Mouse (Mus musculus): ENCODE measurements at regions not wholly inside any gene's neighbourhood (a gene's known extent, or its start where the extent isn't known, plus 50 kb on each side); places are given as distances from the start of the nearest gene placed in this dataset.

GRCm38 (mm10) chr4:56161257-56161594 lies 578.6 kb upstream of the Gm26657 start:
- Histone ChIP-seq H3K9ac (ENCODE audit: low read length) (no peak overlapping the region), H3K27me3 (replicated peaks; ENCODE audit: control insufficient read depth, insufficient read depth, low read length) (no peaks in the 10 kb centered on the region), H3K4me1 (ENCODE audit: control insufficient read depth, insufficient read depth, low read length) (no peaks in the 10 kb centered on the region), H3K4me2 (ENCODE audit: low read length) (no peak overlapping the region), H3K9me3 (replicated peaks; ENCODE audit: control insufficient read depth, low read length) (no peaks in the 10 kb centered on the region), H3K4me3 (ENCODE audit: low read depth, low read length) (no peak overlapping the region), H3K27ac (ENCODE audit: low read depth, low read length) (no peak overlapping the region; the same call in 1 of the 2 replicates), H3K36me3 (ENCODE audit: control insufficient read depth, insufficient read depth, low read length) (no peaks in the 10 kb centered on the region)
- 9% methylated on average over 3 of the region's 3 CpGs for WGBS
- peak; percentile 79; the same call in 1 of the 2 replicates for ATAC-seq
- DNase-seq (ENCODE audit: low spot score) = peak; percentile 59

- no peaks in the 10 kb centered on the region for H3K27me3 ChIP-seq (replicated peaks; ENCODE audit: control insufficient read depth, insufficient read depth, low read length)
- WGBS = 47% methylated on average over 13 of the region's 13 CpGs
Measured at GRCm38 (mm10) chr4:56160551-56161256, 579.2 kb upstream of the Gm26657 start.

GRCm38 (mm10) chr4:56157521-56158065 lies 582.3 kb upstream of the Gm26657 start:
- no peak overlapping the region for H3K9ac ChIP-seq (ENCODE audit: low read length)
- no peak overlapping the region for H3K27ac ChIP-seq (ENCODE audit: low read depth, low read length)
- no peaks in the 10 kb centered on the region for H3K4me1 ChIP-seq (ENCODE audit: control insufficient read depth, insufficient read depth, low read length)
- no peak for ATAC-seq
- no peaks in the 10 kb centered on the region for H3K9me3 ChIP-seq (replicated peaks; ENCODE audit: control insufficient read depth, low read length)
- H3K4me2 ChIP-seq (ENCODE audit: low read length) = no peak overlapping the region
- no peaks in the 10 kb centered on the region for H3K27me3 ChIP-seq (replicated peaks; ENCODE audit: control insufficient read depth, insufficient read depth, low read length)
- WGBS = 84% methylated on average over 3 of the region's 3 CpGs
- no peaks in the 10 kb centered on the region for H3K36me3 ChIP-seq (ENCODE audit: control insufficient read depth, insufficient read depth, low read length)
- no peak overlapping the region for H3K4me3 ChIP-seq (ENCODE audit: low read depth, low read length)
- no peak for DNase-seq (ENCODE audit: low spot score)

More at GRCm38 (mm10) chr4:56160551-56161256, 579.2 kb upstream of the Gm26657 start:
- Histone ChIP-seq H3K4me3 (ENCODE audit: low read depth, low read length) (no peak overlapping the region), H3K27ac (ENCODE audit: low read depth, low read length) (no peak overlapping the region; the same call in 1 of the 2 replicates), H3K36me3 (ENCODE audit: control insufficient read depth, insufficient read depth, low read length) (no peaks in the 10 kb centered on the region), H3K9ac (ENCODE audit: low read length) (no peak overlapping the region), H3K4me1 (ENCODE audit: control insufficient read depth, insufficient read depth, low read length) (no peaks in the 10 kb centered on the region), H3K9me3 (replicated peaks; ENCODE audit: control insufficient read depth, low read length) (no peaks in the 10 kb centered on the region), H3K4me2 (ENCODE audit: low read length) (no peak overlapping the region)
- DNase-seq (ENCODE audit: low spot score) (peak; percentile 26), ATAC-seq (peak; percentile 82)

GRCm38 (mm10) chr4:56150716-56151115 lies 589.2 kb upstream of the Gm26657 start:
- no peaks in the 10 kb centered on the region for H3K9me3 ChIP-seq (replicated peaks; ENCODE audit: control insufficient read depth, low read length)
- DNase-seq (ENCODE audit: low spot score) (no peak), ATAC-seq (no peak)
- no peak overlapping the region for H3K4me3 ChIP-seq (ENCODE audit: low read depth, low read length)
- H3K27ac ChIP-seq (ENCODE audit: low read depth, low read length) = no peak overlapping the region
- H3K4me2 ChIP-seq (ENCODE audit: low read length) = no peak overlapping the region
- H3K36me3 ChIP-seq (ENCODE audit: control insufficient read depth, insufficient read depth, low read length) = no peaks in the 10 kb centered on the region
- WGBS = 94% methylated on average over 1 of the region's 1 CpGs
- H3K9ac ChIP-seq (ENCODE audit: low read length) = no peak overlapping the region
- H3K27me3 ChIP-seq (replicated peaks; ENCODE audit: control insufficient read depth, insufficient read depth, low read length) = no peaks in the 10 kb centered on the region
- H3K4me1 ChIP-seq (ENCODE audit: control insufficient read depth, insufficient read depth, low read length) = no peaks in the 10 kb centered on the region

GRCm38 (mm10) chr4:56143827-56144226 lies 596.0 kb upstream of the Gm26657 start:
- DNase-seq (ENCODE audit: low spot score) (no peak), ATAC-seq (no peak)
- Histone ChIP-seq H3K4me3 (ENCODE audit: low read depth, low read length) (no peak overlapping the region), H3K9me3 (replicated peaks; ENCODE audit: control insufficient read depth, low read length) (no peaks in the 10 kb centered on the region), H3K4me1 (ENCODE audit: control insufficient read depth, insufficient read depth, low read length) (0 out of 2 replicates have a peak, but pooled peaks cover 3% of the 10 kb centered on the region), H3K9ac (ENCODE audit: low read length) (no peak overlapping the region), H3K27me3 (replicated peaks; ENCODE audit: control insufficient read depth, insufficient read depth, low read length) (no peaks in the 10 kb centered on the region), H3K36me3 (ENCODE audit: control insufficient read depth, insufficient read depth, low read length) (no peaks in the 10 kb centered on the region), H3K4me2 (ENCODE audit: low read length) (no peak overlapping the region), H3K27ac (ENCODE audit: low read depth, low read length) (no peak overlapping the region)
- 75% methylated on average over 2 of the region's 2 CpGs for whole genome bisulfite sequencing

- DNase-seq (ENCODE audit: low spot score) = peak; percentile 12
- Histone ChIP-seq H3K27me3 (replicated peaks; ENCODE audit: control insufficient read depth, insufficient read depth, low read length) (no peaks in the 10 kb centered on the region), H3K9ac (ENCODE audit: low read length) (no peak overlapping the region), H3K36me3 (ENCODE audit: control insufficient read depth, insufficient read depth, low read length) (no peaks in the 10 kb centered on the region), H3K27ac (ENCODE audit: low read depth, low read length) (no peak overlapping the region), H3K4me3 (ENCODE audit: low read depth, low read length) (no peak overlapping the region), H3K9me3 (replicated peaks; ENCODE audit: control insufficient read depth, low read length) (no peaks in the 10 kb centered on the region), H3K4me1 (ENCODE audit: control insufficient read depth, insufficient read depth, low read length) (no peaks in the 10 kb centered on the region), H3K4me2 (ENCODE audit: low read length) (no peak overlapping the region)
- WGBS = 82% methylated on average over 3 of the region's 3 CpGs
- no peak for ATAC-seq
Measured at GRCm38 (mm10) chr4:56136837-56137236, 603.0 kb upstream of the Gm26657 start.

GRCm38 (mm10) chr4:56134350-56134749 lies 602.1 kb upstream of the Klf4 start:
- H3K4me2 ChIP-seq (ENCODE audit: low read length) = no peak overlapping the region
- no peak for DNase-seq (ENCODE audit: low spot score)
- H3K27ac ChIP-seq (ENCODE audit: low read depth, low read length) = no peak overlapping the region
- no peaks in the 10 kb centered on the region for H3K27me3 ChIP-seq (replicated peaks; ENCODE audit: control insufficient read depth, insufficient read depth, low read length)
- H3K36me3 ChIP-seq (ENCODE audit: control insufficient read depth, insufficient read depth, low read length) = no peaks in the 10 kb centered on the region
- no peak overlapping the region for H3K4me3 ChIP-seq (ENCODE audit: low read depth, low read length)
- no peak for ATAC-seq
- H3K4me1 ChIP-seq (ENCODE audit: control insufficient read depth, insufficient read depth, low read length) = no peaks in the 10 kb centered on the region
- 89% methylated on average over 5 of the region's 5 CpGs for WGBS
- H3K9ac ChIP-seq (ENCODE audit: low read length) = no peak overlapping the region
- H3K9me3 ChIP-seq (replicated peaks; ENCODE audit: control insufficient read depth, low read length) = no peaks in the 10 kb centered on the region

- H3K9ac ChIP-seq (ENCODE audit: low read length) = no peak overlapping the region
Measured at GRCm38 (mm10) chr4:56127730-56128482, 595.6 kb upstream of the Klf4 start.

GRCm38 (mm10) chr4:56124515-56124914 lies 592.2 kb upstream of the Klf4 start:
- no peak overlapping the region for H3K9ac ChIP-seq (ENCODE audit: low read length)
- no peak overlapping the region for H3K4me2 ChIP-seq (ENCODE audit: low read length)
- no peak overlapping the region for H3K27ac ChIP-seq (ENCODE audit: low read depth, low read length)
- H3K27me3 ChIP-seq (replicated peaks; ENCODE audit: control insufficient read depth, insufficient read depth, low read length) = no peaks in the 10 kb centered on the region
- DNase-seq (ENCODE audit: low spot score) = no peak
- H3K4me3 ChIP-seq (ENCODE audit: low read depth, low read length) = no peak overlapping the region
- no peaks in the 10 kb centered on the region for H3K9me3 ChIP-seq (replicated peaks; ENCODE audit: control insufficient read depth, low read length)
- H3K36me3 ChIP-seq (ENCODE audit: control insufficient read depth, insufficient read depth, low read length) = no peaks in the 10 kb centered on the region
- no peaks in the 10 kb centered on the region for H3K4me1 ChIP-seq (ENCODE audit: control insufficient read depth, insufficient read depth, low read length)
- no peak for ATAC-seq

More at GRCm38 (mm10) chr4:56127730-56128482, 595.6 kb upstream of the Klf4 start:
- Histone ChIP-seq H3K36me3 (ENCODE audit: control insufficient read depth, insufficient read depth, low read length) (no peaks in the 10 kb centered on the region), H3K4me3 (ENCODE audit: low read depth, low read length) (no peak overlapping the region), H3K27ac (ENCODE audit: low read depth, low read length) (no peak overlapping the region), H3K4me1 (ENCODE audit: control insufficient read depth, insufficient read depth, low read length) (no peaks in the 10 kb centered on the region), H3K9me3 (replicated peaks; ENCODE audit: control insufficient read depth, low read length) (no peaks in the 10 kb centered on the region), H3K4me2 (ENCODE audit: low read length) (no peak overlapping the region), H3K27me3 (replicated peaks; ENCODE audit: control insufficient read depth, insufficient read depth, low read length) (no peaks in the 10 kb centered on the region)
- ATAC-seq = peak; percentile 95
- WGBS = 28% methylated on average over 8 of the region's 8 CpGs
- DNase-seq (ENCODE audit: low spot score) = peak; percentile 91

All from forebrain, embryonic 14.5 days (tissue).